Mouse (Mus musculus) cerebral cortex, adult 2 months (tissue): ENCODE measurements around the gene Dnaja3.

ENCODE experiments used
- WGBS: fragments of 180-500 bp; shearing (Covaris S2); methylation state at CpG from one replicate; pipeline ENCODE4 v1.1.7; 2018; 5-methylcytosine and 5-hydroxymethylcytosine counted together

Dnaja3 gene

DNA sequence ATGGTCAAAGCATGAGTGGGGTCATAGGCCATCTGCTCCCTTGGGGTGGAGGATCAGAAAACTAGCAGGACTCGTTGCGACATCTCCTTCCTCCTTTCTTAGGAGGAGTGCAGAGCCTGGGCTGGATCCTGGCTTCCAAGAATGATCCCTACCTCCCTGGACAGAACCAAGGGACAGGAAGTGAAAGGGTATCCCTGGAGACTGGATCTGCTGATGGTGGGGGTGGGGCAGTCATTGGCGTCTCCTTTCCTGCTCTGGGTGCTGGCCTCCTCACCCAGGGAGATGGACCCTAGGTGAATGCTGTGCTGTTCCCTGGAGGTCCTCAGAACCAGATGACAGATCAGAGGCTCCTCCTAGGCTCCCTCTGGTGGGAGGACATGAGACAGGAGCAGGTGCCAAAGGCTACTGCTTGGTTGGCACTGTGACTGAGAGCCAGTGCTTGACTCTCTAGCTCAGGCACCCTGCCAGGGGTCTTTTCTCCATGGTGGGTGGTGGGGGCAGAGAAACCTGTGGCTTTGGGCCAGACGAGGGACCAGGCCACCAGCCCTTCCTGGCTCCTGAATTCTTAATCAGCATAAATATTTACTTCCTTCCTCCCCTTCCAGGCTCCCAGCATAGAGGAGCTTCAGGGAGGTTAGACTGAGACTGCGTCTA is 33.2 kb upstream of the Dnaja3 start:
- 40% methylated on average over 5 of the region's 5 CpGs for WGBS

DNA sequence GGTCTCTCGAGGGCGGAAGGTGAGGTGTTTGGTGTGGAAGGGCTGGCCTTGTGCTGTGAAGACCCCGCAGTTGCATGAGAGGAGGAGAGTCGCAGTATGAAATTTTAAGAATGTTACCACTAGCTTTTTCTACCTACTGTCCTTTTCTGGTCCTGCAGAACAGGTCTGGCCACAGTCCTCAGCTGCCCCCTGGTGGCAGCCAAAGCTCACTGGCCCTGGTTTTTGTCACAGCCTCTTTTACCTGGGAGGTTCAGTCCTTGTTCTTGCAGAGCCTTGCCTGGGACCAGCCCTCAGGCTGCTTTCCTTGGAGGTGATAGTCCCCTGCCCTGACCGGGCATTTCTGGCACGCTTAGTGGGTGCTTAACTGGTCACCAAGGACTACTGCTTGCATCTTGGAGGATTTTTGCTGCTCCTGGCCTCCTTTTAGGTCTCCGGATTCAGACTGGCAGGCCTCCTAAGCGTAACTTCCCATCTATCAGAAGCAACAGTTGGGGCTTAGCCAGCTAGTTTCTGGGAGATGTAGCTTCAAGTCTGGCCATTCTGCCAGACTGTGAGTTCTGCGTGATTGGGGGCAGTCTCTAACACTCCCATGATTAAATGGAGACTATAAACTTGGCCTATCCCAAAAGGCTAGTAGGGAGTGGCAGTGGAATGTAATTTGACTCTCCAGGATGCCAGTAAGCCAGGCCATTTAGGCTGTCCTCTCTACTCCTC is 31.8 kb upstream of the Dnaja3 start:
- WGBS, result 50% methylated on average over 9 of the region's 9 CpGs

DNA sequence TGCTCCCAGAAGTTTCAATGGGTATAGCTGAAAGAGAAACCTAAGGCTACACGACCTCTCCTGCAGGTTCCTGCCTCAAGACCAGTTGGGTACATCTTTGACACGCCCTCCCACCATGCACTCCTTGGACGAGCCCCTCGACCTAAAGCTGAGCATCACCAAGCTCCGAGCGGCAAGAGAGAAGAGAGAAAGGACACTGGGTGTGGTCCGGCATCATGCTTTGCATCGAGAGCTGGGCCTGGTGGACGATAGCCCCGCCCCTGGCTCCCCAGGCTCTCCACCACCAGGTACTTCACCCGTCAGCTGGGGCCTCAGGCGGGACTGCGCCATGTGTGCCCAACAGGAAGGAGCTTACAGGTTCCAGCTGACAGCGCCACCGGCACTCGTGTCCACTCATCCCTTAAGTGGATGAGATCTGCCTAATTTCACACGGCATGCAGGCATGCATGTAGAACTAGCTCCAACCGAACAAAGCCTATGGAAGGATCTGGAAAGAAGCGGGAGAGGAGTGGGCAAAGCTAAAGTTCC is 31.2 kb upstream of the Dnaja3 start:
- 90% methylated on average over 19 of the region's 19 CpGs for WGBS

DNA sequence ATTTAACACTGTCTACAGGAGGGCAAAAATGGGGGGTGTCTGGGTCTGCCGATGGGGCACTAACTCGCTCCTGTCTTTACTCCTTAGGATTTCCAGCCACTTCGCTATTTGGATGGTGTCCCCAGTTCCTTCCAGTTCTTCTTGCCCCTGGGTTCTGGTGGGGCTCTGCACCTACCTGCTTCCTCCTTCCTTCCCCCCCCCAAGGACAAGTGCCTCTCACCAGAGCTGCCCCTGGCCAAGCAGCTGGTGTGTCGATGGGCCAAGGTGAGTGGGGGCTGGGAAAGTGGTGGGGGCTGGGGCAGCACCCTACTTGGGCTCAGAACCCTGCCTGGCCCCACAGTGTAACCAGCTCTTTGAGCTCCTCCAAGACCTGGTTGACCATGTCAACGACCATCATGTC is 28.6 kb upstream of the Dnaja3 start:
- WGBS, result 95% methylated on average over 5 of the region's 5 CpGs

DNA sequence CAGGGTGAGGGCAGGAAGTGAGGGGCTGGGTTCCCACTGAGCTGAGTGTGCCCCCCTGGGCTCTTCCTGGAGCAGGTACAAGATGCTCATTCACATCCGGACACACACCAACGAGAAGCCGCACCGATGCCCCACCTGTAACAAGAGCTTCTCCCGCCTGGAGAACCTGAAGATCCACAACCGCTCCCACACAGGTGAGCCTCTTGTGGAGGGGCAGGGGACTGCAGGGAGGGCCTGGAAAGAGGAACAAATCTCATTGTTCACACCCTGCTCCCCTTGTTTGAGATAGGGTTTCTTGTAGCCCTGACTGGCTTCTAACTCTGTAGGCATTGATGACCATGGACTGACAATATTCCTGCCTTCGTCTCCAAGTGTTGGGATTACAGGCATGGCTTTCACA is 28.1 kb upstream of the Dnaja3 start:
- WGBS, result 91% methylated on average over 7 of the region's 7 CpGs

DNA sequence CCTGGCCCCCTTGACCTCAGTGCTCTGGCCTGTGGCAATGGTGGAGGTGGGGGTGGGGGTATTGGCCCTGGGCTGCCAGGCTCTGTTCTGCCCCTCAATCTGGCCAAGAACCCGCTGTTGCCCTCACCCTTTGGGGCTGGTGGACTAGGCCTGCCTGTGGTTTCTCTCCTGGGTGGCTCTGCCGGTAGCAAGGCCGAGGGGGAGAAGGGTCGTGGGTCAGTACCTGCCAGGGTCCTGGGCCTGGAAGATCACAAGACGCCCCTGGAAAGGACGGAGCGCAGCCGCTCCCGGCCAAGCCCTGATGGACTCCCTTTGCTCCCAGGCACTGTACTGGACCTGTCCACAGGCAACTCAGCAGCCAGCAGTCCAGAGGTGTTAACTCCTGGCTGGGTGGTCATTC is 26.1 kb upstream of the Dnaja3 start:
- WGBS, result 95% methylated on average over 9 of the region's 9 CpGs

DNA sequence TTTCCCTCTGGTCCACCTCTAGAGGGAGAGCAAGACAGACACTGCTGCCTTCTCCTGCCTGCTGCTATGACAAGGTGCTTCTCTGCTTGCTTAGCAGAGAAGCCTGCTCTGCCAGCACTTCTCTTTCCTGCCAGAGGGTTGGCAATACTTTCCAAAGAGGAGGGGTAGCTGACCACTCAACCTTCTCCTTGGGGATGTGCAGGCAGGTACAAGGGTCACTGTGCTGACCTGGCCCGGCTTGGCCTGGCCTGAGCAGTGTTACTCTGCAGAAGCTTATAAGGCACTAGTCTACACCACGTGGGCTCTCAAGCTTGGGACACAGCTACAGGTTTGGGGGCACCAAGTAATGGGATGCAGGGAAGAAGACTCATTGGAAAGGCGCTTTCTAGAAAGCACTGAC is 25.1 kb upstream of the Dnaja3 start:
- 93% methylated on average over 3 of the region's 3 CpGs for WGBS

DNA sequence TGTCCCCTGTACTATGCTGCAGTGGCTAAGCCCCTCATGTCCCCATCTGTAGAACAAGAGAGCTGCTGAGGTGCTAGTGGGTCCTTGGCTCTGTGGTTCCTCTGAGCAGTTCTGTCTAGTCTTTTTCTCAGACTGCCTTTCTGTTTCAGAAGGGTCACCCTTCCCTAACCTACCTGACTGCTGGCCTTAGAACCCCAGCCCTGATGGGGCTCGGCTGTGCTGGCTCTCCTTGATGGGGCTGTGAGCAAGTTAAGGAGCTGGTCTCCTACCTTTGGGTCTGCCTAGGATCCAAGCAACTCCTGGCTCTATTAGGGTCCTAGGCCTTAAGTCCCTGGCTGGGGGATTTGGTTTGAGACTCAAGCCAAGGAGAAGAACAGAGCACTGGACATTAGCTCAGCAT is 24.5 kb upstream of the Dnaja3 start:
- 81% methylated on average over 1 of the region's 1 CpGs for WGBS

DNA sequence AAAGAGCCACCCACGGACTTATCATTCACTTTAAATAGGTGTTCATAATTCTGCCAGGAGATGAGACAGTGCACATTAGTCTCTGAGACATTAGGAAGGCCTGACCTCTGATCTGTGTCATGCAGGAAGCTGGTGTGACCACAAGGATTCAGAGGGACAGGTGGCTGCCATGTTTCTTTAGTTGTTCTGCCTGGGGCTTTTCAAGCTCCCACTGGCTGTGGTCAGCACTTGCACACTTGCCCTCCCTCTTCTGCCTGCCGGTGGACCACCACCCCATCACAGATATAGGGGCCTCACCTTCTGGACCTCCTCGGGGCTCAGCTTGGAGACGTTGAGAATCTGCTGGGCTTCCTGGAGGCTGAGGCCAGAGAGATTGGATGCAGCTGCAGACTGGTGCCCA is 23.0 kb upstream of the Dnaja3 start:
- WGBS, result 86% methylated on average over 4 of the region's 4 CpGs

DNA sequence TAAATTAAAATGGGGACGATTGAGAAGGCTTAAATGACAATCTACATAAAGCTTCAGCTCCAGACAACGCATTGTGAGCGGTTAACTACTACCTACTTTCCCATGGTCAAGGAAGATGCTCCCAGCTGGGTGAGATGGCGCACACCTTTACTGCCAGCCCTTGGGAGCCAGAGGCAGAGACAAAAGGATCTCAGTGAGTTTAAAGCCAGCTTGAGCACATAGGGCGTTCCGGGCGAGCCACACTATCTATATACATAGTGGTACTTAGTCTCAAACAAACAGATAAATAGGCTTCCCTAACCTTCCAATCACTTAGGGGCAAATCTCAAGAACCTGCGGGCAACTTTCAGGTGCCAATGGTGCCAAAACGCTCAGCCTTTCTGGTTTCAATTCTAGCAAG is 15.7 kb upstream of the Dnaja3 start:
- 9% methylated on average over 9 of the region's 9 CpGs for WGBS

DNA sequence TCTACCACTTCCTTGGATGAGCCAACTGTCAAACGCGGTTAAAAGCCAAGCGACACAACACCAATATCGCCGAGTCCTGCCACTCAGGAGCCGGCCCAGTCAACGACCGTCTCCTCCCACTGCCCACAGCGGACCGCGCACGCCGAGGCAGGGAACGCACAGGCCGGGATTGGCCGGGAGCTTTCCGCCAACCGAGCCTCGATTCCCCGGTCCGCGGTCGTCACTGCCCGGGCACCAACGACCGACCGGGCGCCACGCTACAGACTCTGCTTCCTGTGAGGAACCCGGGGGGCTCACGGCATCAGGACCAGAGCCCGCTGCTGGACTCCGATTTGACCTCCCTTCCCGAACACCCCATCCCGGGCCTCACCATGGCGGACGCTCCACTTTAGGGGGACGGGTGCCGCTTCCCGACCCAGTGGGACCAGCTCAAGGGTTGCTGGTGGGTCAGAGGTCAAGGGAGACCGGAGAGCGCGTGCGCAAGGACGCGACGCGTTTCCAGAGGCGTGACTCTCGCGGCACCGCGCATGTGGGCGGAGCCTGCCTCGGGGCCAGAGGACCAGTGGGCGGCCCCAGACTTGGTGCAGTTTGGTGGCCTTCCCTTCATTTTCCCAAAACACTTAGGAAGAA is 15.2 kb upstream of the Dnaja3 start, which contains the start of gene Pam16:
Gene Pam16, minus strand, starts transcription at position 508 of the 630 bp plus-strand sequence.
- WGBS, result under 1% methylated on average over 56 of the region's 56 CpGs

DNA sequence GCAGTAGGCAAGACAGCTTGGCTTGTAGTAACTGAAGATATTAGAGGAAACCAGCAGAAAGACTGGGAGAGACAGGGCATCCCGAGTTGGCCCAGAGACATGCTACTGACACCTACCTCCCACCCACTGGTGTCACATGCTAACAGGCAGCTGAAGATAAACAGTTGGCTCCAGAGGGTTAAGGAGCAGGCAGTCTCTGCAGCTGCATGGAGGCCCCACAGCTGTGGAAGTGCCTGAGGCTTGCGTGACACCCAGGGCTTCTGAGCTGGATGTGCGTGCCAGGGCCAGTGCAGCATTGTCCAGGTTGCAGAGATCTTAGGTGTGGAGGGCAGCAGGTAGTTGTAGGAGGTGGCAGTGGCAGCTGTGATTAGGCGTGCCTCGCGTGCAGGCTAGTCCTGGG is 12.7 kb upstream of the Dnaja3 start:
- 73% methylated on average over 6 of the region's 6 CpGs for WGBS

DNA sequence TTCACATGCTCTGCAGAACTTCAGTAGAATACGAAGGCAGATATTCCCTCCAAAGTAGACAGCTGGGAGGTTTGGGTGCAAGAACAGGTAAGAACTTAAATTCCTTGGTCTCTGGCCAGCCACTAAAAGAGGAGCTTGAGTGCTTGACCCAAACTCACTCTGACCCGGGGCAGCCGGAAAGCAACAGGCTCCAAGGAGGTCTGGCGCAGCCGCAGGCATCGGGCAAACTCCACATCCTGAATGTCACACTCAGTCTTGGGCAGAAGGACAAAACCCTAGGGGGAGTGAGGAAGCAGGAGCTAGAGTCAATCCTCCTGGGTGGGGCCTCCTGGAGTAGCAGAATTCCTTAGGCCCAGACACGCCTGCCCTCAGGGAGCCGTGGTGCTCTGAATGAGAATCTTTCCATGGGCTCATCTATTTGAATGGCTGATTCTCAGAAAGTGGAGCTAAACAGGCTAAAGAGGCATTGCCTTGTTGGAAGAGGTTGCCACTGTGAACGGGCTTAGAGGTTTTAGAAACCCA is 10.8 kb upstream of the Dnaja3 start:
- 95% methylated on average over 9 of the region's 9 CpGs for WGBS

DNA sequence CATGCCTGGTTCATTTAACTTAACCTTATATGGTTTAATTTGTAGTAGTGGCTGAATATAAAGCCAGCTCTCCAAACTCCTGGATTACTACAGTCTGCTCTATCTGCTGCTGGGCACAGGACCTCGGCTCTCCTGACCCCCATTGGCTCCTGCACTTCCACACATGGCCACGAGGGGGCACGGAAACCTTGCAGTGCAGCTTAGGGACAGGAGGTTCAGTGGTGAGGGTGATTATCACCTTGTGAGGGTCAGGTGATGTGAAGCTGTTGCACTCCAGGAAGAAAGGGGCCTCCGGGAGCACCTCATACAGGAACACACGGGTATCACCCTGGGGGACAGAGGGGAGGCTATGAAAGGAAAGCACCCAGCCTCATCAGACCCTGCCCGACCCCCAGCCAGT is 9.8 kb upstream of the Dnaja3 start:
- 27% methylated on average over 6 of the region's 6 CpGs for WGBS

DNA sequence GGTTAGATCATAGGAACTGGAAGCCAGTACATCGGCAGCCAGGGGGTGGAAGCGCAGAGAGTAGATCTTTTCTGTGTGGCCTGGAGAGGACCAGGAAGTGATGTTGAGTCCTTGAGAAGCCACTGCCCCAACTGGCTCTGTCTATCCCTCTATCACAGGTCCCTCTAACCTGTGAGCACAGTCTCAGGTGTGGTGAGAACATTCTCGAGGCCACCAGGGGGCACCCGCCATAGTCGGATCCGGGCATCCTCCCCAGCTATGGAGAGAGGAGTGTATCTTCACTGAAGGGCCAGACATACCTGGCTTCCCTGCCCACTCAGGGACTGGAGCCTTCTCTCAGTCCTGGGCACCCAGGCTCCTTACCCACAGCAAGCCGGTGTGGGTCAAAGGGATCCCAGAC is 7.7 kb upstream of the Dnaja3 start:
- WGBS, result 41% methylated on average over 7 of the region's 7 CpGs

DNA sequence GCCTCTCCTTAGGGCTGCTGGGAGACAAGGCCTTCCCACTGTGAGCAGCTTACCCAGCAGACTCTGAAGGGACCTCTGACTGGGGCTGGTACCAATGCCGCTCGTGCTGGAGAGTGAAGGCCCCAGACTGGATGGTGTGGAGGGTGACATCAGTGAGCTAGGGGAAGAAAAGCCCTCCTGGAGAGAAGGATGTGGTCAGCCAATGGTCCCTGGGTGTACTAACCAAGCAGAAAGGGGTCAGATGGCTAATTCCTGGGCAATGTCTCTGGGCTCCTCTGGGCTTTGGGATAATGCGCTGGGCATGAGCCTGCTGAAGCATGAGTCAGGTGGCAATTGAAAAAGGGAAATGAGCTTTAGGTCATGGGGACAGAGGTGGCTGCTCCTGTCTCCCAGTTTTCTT is 6.1 kb upstream of the Dnaja3 start:
- WGBS, result 98% methylated on average over 3 of the region's 3 CpGs

DNA sequence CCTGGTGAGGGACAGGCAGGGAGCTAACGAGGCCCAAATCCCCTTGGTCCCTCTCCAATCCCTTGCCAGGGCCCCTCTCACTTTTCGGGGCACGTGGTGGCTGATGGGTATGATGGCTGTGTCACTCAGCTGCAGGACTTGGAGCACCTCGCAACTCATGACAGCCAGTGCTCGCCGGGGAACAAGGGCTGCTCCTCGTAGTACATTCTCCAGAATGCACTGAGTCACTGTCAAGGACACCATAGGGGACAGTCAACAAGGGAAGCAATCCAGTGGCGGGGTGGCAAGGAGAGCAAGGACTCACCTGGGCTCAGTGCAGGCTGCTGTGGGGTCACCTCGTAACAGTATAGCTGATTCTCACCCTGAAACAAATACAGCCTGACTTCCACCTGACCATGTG is 5.1 kb upstream of the Dnaja3 start:
- 84% methylated on average over 9 of the region's 9 CpGs for WGBS

DNA sequence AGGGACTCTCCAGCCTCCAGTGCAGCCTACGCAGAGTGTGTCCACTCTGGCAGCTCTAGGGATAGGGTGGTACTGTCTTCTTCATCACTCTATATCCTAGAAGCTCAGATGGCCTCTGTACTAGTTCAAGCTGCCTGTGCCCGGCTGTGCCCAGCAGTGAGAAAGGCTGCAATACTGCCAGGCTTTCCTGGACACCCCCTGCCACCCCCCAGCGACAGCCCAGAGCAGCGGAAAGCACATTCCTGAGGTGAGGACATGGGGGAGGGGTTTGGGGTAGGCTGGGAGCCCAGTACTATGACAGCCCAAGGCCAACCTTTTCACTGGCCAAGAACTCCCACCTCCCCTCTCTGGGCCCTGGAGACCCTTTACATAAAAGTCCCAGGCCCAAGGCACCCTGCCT is 4.0 kb upstream of the Dnaja3 start:
- 75% methylated on average over 4 of the region's 4 CpGs for WGBS

DNA sequence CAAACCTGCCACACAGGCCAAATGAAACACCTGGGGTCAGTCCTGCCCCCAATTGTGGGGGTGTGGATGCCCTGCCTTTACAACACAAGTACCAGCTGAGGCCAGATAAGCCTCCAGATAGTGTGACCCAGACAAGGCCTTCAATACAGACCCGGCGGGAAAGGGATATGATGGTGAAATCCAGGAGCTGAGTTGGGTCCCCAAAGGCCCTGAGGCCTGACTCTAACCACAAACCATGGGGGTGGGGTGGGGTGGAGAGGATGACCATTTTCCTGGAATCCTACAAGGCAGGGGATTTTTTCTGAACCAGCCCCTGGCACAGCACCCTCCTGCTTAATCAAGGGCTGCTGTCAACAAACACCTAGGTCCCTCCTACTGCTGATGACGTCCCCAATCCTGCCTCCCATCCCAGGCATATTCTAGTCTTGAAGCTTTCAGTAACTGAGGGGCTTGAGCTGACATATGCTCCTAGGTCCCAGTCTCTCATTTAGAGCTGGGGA is 848 bp upstream of the Dnaja3 start:
- WGBS, result 94% methylated on average over 3 of the region's 3 CpGs

DNA sequence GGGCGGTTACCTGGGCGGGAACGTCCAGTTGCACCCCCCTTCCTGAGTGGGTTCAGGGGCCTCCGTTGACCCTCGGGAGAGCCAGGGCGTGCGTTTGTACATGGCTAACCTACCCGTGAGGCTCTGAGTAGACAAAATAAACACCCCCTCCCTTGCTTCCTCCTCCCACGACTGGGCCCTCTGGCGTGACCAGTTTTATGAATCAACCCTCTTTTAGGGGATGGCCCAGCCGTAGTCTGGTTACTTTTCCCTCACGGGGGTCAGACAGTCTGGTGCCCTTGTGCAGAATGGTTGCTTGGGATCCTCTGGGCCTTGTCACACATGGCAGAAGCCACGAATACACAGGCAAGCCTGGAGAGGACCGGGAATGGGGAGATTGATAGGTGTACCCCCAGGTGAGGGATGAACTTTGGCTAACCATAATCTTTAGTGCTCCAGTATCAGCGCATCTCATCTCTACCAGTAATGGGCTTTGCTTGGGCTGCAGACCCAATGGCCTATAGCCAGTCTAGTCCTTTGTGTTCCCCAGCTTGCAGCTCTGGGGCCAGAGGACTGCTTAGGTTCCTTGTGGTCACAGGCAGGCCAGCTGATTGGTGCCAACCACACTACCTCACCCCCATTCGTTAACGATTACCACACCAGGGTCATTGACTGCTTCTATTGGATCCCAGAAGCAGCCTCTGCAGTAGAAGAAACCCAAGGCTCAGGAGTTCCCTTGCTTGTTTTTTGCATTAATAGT is 647 bp downstream of the Dnaja3 start:
- 28% methylated on average over 17 of the region's 17 CpGs for WGBS

DNA sequence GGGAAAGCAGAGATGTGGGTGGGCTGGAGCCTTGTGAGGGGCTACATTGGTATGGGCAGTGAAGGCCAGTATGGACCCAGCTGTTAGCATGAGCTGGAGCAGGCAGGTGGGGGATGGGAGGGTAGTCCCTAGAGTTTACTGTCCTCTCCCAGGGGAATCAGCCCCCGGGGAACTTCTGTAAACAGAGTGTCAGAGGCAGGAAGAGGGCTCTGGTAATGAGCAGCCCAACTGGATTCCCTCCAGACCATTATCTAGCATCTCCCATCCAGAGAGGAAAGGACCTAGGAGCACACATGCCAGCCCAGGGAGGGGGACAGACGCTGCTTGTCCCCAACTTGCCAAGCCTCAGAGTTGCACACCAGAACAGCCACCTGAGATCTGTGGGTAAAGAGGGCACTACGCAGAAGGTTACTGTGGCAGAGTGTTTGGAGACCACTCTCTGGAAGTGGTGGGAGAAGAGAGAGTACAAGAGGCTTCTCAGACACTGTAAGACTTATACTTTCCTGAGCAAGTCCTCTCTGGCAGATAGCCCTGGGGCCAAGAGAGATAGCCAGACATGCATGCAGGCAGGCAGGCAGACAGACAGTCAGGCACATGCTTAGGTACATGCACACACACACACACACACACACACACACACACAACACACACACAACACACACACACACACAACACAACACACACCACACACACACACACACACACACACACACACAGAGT is 1.5 kb downstream of the Dnaja3 start:
- 51% methylated on average over 3 of the region's 3 CpGs for WGBS
